ENCODE assay signal across 7 mouse cellular contexts in the genomic region with DNA sequence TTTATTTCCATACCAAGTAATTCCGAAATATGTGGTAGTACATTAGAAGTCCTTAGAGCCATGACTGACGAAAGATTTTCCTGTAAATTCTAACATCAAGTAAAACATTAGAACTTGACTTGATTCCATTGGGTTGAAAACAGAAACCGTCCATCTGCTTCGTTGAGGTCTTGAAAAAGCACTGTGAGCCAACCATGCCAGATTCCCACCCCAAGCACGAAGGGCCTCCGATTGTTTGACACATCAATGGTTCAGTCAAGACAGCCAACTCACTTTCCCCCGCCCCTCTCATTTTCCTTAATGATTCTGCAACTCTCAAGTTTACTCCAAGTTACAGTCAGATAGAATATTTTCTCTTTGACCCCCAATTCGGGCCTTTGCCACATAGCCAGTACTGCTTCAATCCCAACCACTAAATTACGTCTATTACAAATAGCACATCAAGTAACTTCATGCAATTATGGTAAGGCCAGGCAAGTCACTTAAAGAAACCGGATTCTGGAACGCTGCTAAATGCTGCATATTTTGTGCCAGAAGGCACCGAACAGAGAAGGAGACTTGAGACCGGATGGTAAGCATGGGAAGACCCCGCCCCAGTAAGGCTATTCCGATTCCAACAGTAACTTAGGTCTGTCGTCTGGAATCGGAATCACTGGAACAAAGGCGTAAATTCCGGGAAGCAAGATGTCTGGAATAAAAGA. TPM values are rescaled to one million over a fixed set of nuclear protein-coding genes. Genes with fewer than 3 reads are reported as not detected.
DNase-seq lines count a peak whose midpoint lies in the region; ATAC-seq and TF ChIP-seq lines count a peak whose summit lies in the region.

No protein-coding gene starts in this region.

- H3K9me3 ChIP-seq in forebrain, embryonic 14.5 days (replicated peaks; ENCODE audit: control insufficient read depth, low read length), result 0 out of 2 replicates have a peak, but pooled peaks cover 5% of the 10 kb centered on the region

- TF ChIP-seq POLR2A in bone marrow macrophage, adult 2 months (IDR thresholded peaks at IDR 0.05; ENCODE audit: borderline replicate concordance, low read depth, low read length), result no peak

- peak overlapping the region; percentile 80 for H3K4me2 ChIP-seq in forebrain, embryonic 14.5 days (ENCODE audit: low read length)

- peak overlapping the region; percentile 88 for H3K4me3 ChIP-seq in bone marrow macrophage, adult 2 months (ENCODE audit: insufficient read depth, low read length)
- H3K4me3 ChIP-seq in forebrain, embryonic 14.5 days (ENCODE audit: low read depth, low read length), result peak overlapping the region; percentile 91

- H3K4me1 ChIP-seq in bone marrow macrophage, adult 2 months (ENCODE audit: control insufficient read depth, insufficient read depth, low read length), result peaks cover 12% of the 10 kb centered on the region
- peaks cover 12% of the 10 kb centered on the region for H3K4me1 ChIP-seq in forebrain, embryonic 14.5 days (ENCODE audit: control insufficient read depth, insufficient read depth, low read length)

- no peak for ATAC-seq in forebrain, embryonic 14.5 days

- peak overlapping the region; percentile 82 for H3K9ac ChIP-seq in forebrain, embryonic 14.5 days (ENCODE audit: low read length)

- WGBS in forebrain, embryonic 14.5 days, result 4% methylated on average over 19 of the region's 19 CpGs

- DNase-seq in lung, adult 18-20 months, result peak; percentile 6 to 18
- DNase-seq in lung, postnatal 25 days (ENCODE audit: low spot score), result no peak
- peak; percentile 55 for DNase-seq in forebrain, embryonic 14.5 days (ENCODE audit: low spot score)
- peak; percentile 17 to 45 for DNase-seq in layer of hippocampus, adult 8-10 months (ENCODE audit: low spot score in 2 of 2)
- DNase-seq in mesoderm, embryonic 11.5 days (ENCODE audit: low read depth, low spot score), result peak; percentile 39
- peak; percentile 14 for DNase-seq in testis, postnatal 14 days (ENCODE audit: low spot score)

- H3K27me3 ChIP-seq in forebrain, embryonic 14.5 days (replicated peaks; ENCODE audit: control insufficient read depth, insufficient read depth, low read length), result no peaks in the 10 kb centered on the region

- H3K27ac ChIP-seq in bone marrow macrophage, adult 2 months (ENCODE audit: insufficient read depth, low read depth, low read length), result peak overlapping the region; percentile 95; the same call in 1 of the 2 replicates
- H3K27ac ChIP-seq in forebrain, embryonic 14.5 days (ENCODE audit: low read depth, low read length), result peak overlapping the region; percentile 95; the same call in 1 of the 2 replicates

- H3K36me3 ChIP-seq in forebrain, embryonic 14.5 days (ENCODE audit: control insufficient read depth, insufficient read depth, low read length), result no peaks in the 10 kb centered on the region

- no peak for TF ChIP-seq CTCF in bone marrow macrophage, adult 2 months (IDR thresholded peaks at IDR 0.05; ENCODE audit: low read depth, low read length)

RNA-seq across cellular contexts. Expression of a gene that starts 1.1 kb away (rescaled TPM):
- 143 and 145 TPM in 2 replicates for polyA plus RNA-seq in bone marrow macrophage, adult 2 months (2012; ENCODE audit: insufficient read depth, insufficient read length, missing spikeins)
- polyA plus RNA-seq in forebrain, embryonic 14.5 days (2014; fragmentation: Nextera tagmentation; extraction: Ambion mirVana), result 120 and 133 TPM in 2 replicates
- total RNA-seq in layer of hippocampus, adult 8-10 months (2022), result 100 to 1,000 TPM; 138 to 152 (median 145) TPM

RNA-seq across cellular contexts. Expression of a gene that starts 56.2 kb away (rescaled TPM):
- 22.0 and 24.7 TPM in 2 replicates for polyA plus RNA-seq in bone marrow macrophage, adult 2 months (2012; ENCODE audit: insufficient read depth, insufficient read length, missing spikeins)
- polyA plus RNA-seq in forebrain, embryonic 14.5 days (2014; fragmentation: Nextera tagmentation; extraction: Ambion mirVana), result 50.8 and 78.5 TPM in 2 replicates
- 100 to 1,000 TPM; 150 to 162 (median 156) TPM for total RNA-seq in layer of hippocampus, adult 8-10 months (2022)
